Mouse (Mus musculus) intestine, embryonic 14.5 days (tissue): ENCODE data around the gene Agbl4. TPM values are rescaled to one million over a fixed set of nuclear protein-coding genes. Genes with fewer than 3 reads are reported as not detected.

Experiments
- ATAC-seq: fragments of 200-750 bp; cut with Nextera tagmentation; replicated peaks from 2 replicates; pipeline ENCODE4 v1.8.0; 2017; ENCODE audit warnings: low read depth, moderate number of reproducible peaks, moderate TSS enrichment, moderate library complexity; ENCODE audit not compliant: low FRiP score, low TSS enrichment
- DNase-seq: peaks from one replicate; pipeline ENCODE4 v3.0.0-alpha.2; 2018; ENCODE audit warnings: low spot score
- H3K27ac ChIP-seq: fragments of 300-500 bp; sonication (generic); 2 replicates; pipeline ENCODE4 v1.5.1; 2014; ENCODE audit warnings: low read depth, mild to moderate bottlenecking, control low read depth
- H3K27me3 ChIP-seq: fragments of 300-500 bp; sonication (generic); replicated peaks from 2 replicates; pipeline ENCODE4 v1.6.1; 2014; ENCODE audit warnings: low read length, control low read depth; ENCODE audit not compliant: control insufficient read depth, insufficient read depth
- H3K36me3 ChIP-seq: fragments of 300-500 bp; sonication (generic); 2 replicates; pipeline ENCODE4 v1.6.1; 2014; ENCODE audit warnings: low read length, control low read depth; ENCODE audit not compliant: control insufficient read depth, insufficient read depth
- H3K4me1 ChIP-seq: fragments of 300-500 bp; sonication (generic); replicated peaks from 2 replicates; pipeline ENCODE4 v1.6.1; 2014; ENCODE audit warnings: low read length, control low read depth, mixed read lengths; ENCODE audit not compliant: control insufficient read depth, insufficient read depth
- H3K4me2 ChIP-seq: fragments of 300-500 bp; sonication (generic); 2 replicates; pipeline ENCODE4 v1.6.1; 2014; ENCODE audit warnings: low read length
- H3K4me3 ChIP-seq: fragments of 300-500 bp; sonication (generic); 2 replicates; pipeline ENCODE4 v1.5.1; 2014; ENCODE audit warnings: low read depth, low read length, control low read depth, mixed read lengths
- H3K9ac ChIP-seq: fragments of 300-500 bp; sonication (generic); 2 replicates; pipeline ENCODE4 v1.6.1; 2014; ENCODE audit warnings: mild to moderate bottlenecking, low read length
- H3K9me3 ChIP-seq: fragments of 300-500 bp; sonication (generic); 2 replicates; pipeline ENCODE4 v1.6.1; 2016; ENCODE audit warnings: low read length, control low read depth; ENCODE audit not compliant: control insufficient read depth
- WGBS: fragments of 180-500 bp; shearing (Covaris S2); extraction: QIAGEN DNeasy Blood & Tissue Kit; methylation state at CpG from one replicate; pipeline ENCODE4 v1.1.7; 2014; 5-methylcytosine and 5-hydroxymethylcytosine counted together
- polyA plus RNA-seq: library from polyadenylated mRNA; unstranded; fragments of >200 nt; fragmentation: Nextera tagmentation; extraction: Ambion mirVana; gene quantifications from 2 replicates; pipeline ENCODE4 v1.2.1, GENCODE M21; 2014

Agbl4 gene
- polyA plus RNA-seq, 1 experiment from 2014 or later, result 0.39 TPM

- WGBS, result 88% methylated on average over 2 of the region's 2 CpGs
- H3K4me1 ChIP-seq, result 0 out of 2 replicates have a peak, but pooled peaks cover 6% of the 10 kb centered on the region
- H3K27me3 ChIP-seq, result no peaks in the 10 kb centered on the region
- no peak overlapping the region for H3K9ac ChIP-seq
- no peak overlapping the region for H3K4me3 ChIP-seq
- no peak overlapping the region for H3K27ac ChIP-seq
- no peak overlapping the region for H3K4me2 ChIP-seq
- H3K9me3 ChIP-seq, result no peaks in the 10 kb centered on the region
- no peak for ATAC-seq
- no peaks in the 10 kb centered on the region for H3K36me3 ChIP-seq
- DNase-seq, result no peak
These were observed 1288.5 kb downstream of the Agbl4 start for GRCm38 (mm10) chr4:111685951-111686350.

- 7% methylated on average over 9 of the region's 9 CpGs for WGBS
- ATAC-seq (peak; percentile 86), DNase-seq (no peak)
- Histone ChIP-seq H3K4me3 (no peak overlapping the region), H3K27ac (no peak overlapping the region), H3K9me3 (no peaks in the 10 kb centered on the region), H3K36me3 (no peaks in the 10 kb centered on the region), H3K4me1 (0 out of 2 replicates have a peak, but pooled peaks cover 6% of the 10 kb centered on the region), H3K9ac (no peak overlapping the region), H3K4me2 (peak overlapping the region; percentile 40), H3K27me3 (no peaks in the 10 kb centered on the region)
These were observed 1289.5 kb downstream of the Agbl4 start for GRCm38 (mm10) chr4:111686951-111687350.

GRCm38 (mm10) chr4:111687613-111688012, 1290.2 kb downstream of the Agbl4 start:
- ATAC-seq, result peak; percentile 61; the same call in 1 of the 2 replicates
- no peaks in the 10 kb centered on the region for H3K36me3 ChIP-seq
- H3K27ac ChIP-seq, result no peak overlapping the region
- no peaks in the 10 kb centered on the region for H3K27me3 ChIP-seq
- 0 out of 2 replicates have a peak, but pooled peaks cover 6% of the 10 kb centered on the region for H3K4me1 ChIP-seq
- peak overlapping the region; percentile 40 for H3K4me2 ChIP-seq
- H3K4me3 ChIP-seq, result peak overlapping the region; percentile 8; the same call in 1 of the 2 replicates
- peak; percentile 90 for DNase-seq
- H3K9ac ChIP-seq, result no peak overlapping the region
- 10% methylated on average over 6 of the region's 6 CpGs for WGBS
- no peaks in the 10 kb centered on the region for H3K9me3 ChIP-seq

GRCm38 (mm10) chr4:111691057-111691543, 1293.6 kb downstream of the Agbl4 start:
- Histone ChIP-seq H3K4me3 (no peak overlapping the region), H3K9ac (no peak overlapping the region), H3K9me3 (no peaks in the 10 kb centered on the region), H3K4me1 (0 out of 2 replicates have a peak, but pooled peaks cover 6% of the 10 kb centered on the region), H3K4me2 (no peak overlapping the region), H3K27me3 (no peaks in the 10 kb centered on the region), H3K27ac (no peak overlapping the region), H3K36me3 (no peaks in the 10 kb centered on the region)
- 52% methylated on average over 5 of the region's 5 CpGs for WGBS
- ATAC-seq (0 out of 2 replicates have a peak, but pooled peaks have one; percentile 18), DNase-seq (no peak)

- Histone ChIP-seq H3K9me3 (no peaks in the 10 kb centered on the region), H3K9ac (no peak overlapping the region), H3K36me3 (no peaks in the 10 kb centered on the region), H3K4me3 (no peak overlapping the region), H3K4me1 (no peaks in the 10 kb centered on the region), H3K27me3 (no peaks in the 10 kb centered on the region), H3K4me2 (no peak overlapping the region), H3K27ac (no peak overlapping the region)
- ATAC-seq (no peak), DNase-seq (no peak)
- 26% methylated on average over 1 of the region's 1 CpGs for WGBS
These were observed 1303.9 kb downstream of the Agbl4 start for GRCm38 (mm10) chr4:111701381-111701780.

- ATAC-seq (no peak), DNase-seq (no peak)
- no peak overlapping the region for H3K4me3 ChIP-seq
- H3K27ac ChIP-seq, result no peak overlapping the region
- WGBS, result 82% methylated on average over 2 of the region's 2 CpGs
- no peaks in the 10 kb centered on the region for H3K4me1 ChIP-seq
- no peaks in the 10 kb centered on the region for H3K9me3 ChIP-seq
- no peaks in the 10 kb centered on the region for H3K36me3 ChIP-seq
- no peaks in the 10 kb centered on the region for H3K27me3 ChIP-seq
- no peak overlapping the region for H3K4me2 ChIP-seq
- H3K9ac ChIP-seq, result no peak overlapping the region
These were observed 1306.7 kb downstream of the Agbl4 start for GRCm38 (mm10) chr4:111704126-111704525.

- Histone ChIP-seq H3K4me2 (no peak overlapping the region), H3K9me3 (no peaks in the 10 kb centered on the region), H3K4me1 (no peaks in the 10 kb centered on the region), H3K9ac (no peak overlapping the region), H3K36me3 (no peaks in the 10 kb centered on the region), H3K27ac (no peak overlapping the region), H3K27me3 (no peaks in the 10 kb centered on the region), H3K4me3 (no peak overlapping the region)
- WGBS, result 35% methylated on average over 3 of the region's 3 CpGs
- ATAC-seq (no peak), DNase-seq (no peak)
These were observed 1307.5 kb downstream of the Agbl4 start for GRCm38 (mm10) chr4:111704975-111705374.

Other genes with a start within 250 kb of the Agbl4 start
- gene Elavl4, start 45.8 kb upstream of the Agbl4 start, polyA plus RNA-seq, result 66.1 and 80.5 TPM in 2 replicates